Mouse (Mus musculus) liver (tissue): ENCODE data around the gene Smok3b.
"Not testable (repeated sequence)": the region's sequence is repeated elsewhere in the genome, so short reads cannot be mapped to it uniquely, and the experiment has no call there.

Experiments
- DNase-seq: peaks from one replicate; pipeline ENCODE4 v3.0.0-alpha.2; 2020; ENCODE audit warnings: mixed read lengths

Gene Smok3b

DNA sequence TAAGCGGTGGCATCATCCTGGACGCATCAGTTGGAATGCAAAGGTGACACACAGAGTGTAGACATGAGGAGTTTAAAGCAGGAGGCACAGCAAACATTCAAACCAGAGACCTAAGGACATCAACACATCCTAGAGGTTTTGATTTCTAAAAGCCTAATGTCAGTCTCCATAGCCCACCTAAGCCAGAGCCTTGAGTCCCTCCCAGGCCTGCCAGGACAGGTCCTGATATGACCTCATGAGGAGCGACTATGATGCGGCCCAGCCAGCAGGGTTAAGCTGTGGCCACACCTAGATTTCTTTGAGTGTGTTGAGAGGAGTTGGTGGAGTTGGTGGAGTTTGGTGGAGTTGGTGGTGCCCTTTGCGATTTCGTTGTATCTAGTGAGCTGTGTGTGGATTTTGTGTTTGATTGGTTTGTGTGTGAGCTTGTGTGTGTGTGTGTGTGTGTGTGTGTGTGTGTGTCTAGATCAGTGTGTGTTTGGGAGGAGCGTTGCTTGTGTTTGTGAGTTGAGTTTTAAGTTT, at the start of gene Smok3b, which contains the start of gene Smok3a:
Smok3b (plus strand) TSS at position 469 of the 519 bp plus-strand sequence.
Smok3a (plus strand) TSS at position 301 of the 519 bp plus-strand sequence.
- DNase-seq = not testable (repeated sequence)

DNA sequence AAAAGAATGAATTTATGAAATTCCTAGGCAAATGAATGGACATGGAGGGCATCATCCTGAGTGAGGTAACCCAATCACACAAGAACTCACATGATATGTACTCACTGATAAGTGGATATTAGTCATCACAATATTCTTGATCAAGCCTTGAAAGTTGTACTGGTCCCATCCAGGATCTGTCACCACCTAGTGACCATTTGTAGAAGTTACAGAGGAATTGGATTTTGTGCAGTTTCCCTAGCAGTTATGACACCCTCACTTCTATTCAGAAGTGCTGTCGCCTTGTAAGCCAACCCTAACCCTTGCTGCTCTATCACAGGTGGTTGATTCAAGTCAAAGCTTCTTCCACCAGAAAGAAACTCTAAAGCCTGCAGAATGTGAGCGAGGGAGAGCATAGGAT, 48.1 kb upstream of the Smok3b start:
- DNase-seq = no peak

DNA sequence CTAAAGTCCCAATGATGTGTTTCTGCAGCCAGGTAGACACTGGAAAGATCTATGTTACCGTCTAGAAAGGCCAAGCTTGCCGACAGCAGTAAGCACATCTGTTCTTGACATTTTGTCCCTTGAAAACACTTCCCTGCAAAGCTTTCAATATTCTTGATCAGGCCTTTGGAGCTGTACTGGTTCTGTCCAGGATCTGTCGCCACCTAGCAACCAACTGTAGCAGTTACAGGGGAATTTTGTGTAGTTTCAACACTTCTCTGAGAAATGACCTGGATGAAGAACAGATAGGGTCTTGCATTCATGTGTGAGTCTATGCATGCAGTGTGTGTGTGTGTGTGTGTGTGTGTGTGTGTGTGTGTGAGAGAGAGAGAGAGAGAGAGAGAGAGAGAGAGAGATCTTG, 47.5 kb upstream of the Smok3b start:
- DNase-seq = no peak

GRCm38 (mm10) chr5:137974724-137975123, 46.5 kb upstream of the Smok3b start:
- no peak for DNase-seq

DNA sequence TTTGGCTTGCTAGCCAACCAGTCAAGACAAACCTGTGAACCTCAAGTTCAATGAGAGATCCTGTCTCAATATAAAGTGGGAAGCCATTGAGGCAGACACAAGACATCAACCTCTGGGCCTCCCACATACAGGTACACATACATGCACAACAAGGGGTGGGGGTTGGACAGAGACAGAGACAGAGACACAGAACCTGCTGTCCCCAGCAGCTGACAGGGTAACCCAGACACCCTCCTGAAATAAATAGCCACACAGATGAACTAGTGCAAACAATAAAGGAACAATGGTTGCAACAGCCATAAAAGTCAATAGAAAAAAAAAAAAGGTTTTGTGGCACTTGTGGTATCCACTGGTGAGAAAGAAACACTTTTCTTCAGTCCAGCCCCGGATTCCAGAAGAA, 45.8 kb upstream of the Smok3b start:
- no peak for DNase-seq

- no peak for DNase-seq
Measured at GRCm38 (mm10) chr5:137977291-137977690, 43.9 kb upstream of the Smok3b start.

DNA sequence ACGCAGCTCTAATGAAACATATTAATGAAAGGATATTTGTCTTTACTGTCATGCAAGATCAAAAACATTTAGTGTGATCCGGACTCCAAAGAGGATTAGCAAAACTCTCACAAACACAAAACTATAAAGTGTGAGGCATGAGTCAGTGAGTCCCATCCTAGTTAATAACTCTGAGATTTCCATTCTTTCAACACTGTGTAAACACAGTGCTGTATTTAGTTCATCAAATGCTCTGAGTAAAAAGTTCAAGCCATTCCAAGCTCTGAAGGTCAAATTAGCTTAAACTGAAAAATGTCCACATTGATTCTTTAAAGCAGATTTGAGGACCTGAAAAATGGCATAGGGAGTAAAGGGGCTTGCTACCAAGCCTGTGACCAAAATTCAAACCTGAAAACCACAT, 42.1 kb upstream of the Smok3b start:
- DNase-seq = no peak

DNA sequence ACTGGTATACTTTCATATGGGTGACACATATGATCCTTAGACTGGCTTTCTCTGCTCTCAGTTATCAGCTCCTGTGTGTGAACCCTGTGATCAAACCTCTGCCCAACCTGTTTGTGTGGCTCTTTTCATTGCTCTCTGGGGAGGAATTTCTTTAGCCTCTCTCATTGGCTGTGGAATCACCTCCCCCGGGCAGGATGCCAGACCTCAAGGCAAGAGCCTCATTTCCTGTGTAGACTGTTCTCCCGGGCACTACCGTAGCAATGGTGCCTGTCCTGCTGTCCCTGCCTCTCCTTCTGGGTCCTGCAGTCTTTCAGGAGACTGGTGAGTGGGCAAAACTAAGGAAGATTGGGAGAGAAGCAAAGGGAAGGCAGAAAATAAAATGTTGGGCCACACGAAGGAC, 39.9 kb upstream of the Smok3b start, which contains the start of gene Azgp1:
Azgp1 (plus strand) TSS at position 221 of the 400 bp plus-strand sequence.
- DNase-seq = no peak

DNA sequence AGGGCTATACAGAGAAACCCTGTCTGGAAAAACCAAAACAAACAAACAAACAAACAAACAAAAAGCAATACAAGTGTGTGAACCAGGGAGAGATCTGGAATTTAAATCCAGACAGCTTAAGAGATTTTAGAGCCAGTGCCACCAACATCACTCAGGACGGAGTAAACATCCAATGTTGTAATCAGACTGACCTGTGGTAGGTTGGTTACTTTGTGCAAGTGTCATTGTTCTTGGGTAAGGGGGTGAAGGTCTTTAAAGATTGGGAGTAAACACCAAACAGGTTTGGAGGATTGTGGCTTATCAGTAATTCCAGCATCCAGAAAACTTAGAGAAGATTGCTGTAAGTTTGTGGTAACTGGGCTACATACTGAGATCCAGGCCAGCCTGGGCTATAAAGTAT, 34.9 kb upstream of the Smok3b start:
- no peak for DNase-seq

- no peak for DNase-seq
Measured at GRCm38 (mm10) chr5:138009437-138009836, 11.8 kb upstream of the Smok3b start.

- no peak for DNase-seq
Measured at GRCm38 (mm10) chr5:138012382-138012781, 8.8 kb upstream of the Smok3b start.

DNA sequence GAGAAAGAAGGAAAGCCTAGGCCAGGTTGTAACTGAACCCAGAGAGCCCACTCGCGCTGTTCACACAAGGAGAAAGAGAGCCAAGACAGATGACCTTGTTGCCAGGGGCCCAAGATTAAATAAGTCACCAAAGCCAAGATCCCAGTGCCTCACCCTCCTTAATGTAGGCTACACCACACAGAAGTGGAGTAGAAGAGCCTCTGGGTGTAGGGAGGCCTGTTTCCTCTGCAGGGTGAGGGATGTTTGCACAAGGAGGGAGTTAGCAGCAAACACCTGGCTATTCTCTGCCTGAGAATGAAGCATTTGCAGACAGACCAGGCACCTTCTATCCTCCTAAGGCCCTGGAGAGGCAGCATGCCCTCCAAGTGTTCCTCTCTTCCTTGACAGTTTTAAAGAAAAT, 4.7 kb upstream of the Smok3b start:
- no peak for DNase-seq

DNA sequence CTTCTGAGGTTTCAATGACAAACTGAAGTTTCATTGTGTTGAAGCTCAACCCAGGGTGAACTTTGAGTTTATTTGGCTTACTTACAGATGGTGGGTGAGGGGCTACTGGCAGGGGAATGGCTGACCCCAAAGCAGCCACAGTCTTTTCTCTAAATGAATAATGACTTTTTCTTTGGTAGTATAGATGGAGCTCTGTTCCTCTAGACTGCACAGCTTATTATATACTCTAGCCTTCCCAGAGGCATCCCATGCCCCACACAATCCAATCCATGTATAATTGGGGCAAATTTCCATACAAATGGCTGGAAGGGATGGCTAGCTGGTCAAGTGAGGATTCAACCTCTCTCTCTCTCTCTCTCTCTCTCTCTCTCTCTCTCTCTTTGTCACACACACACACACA, 4.2 kb upstream of the Smok3b start:
- DNase-seq = no peak

GRCm38 (mm10) chr5:138019577-138019976, 1.7 kb upstream of the Smok3b start:
- not testable (repeated sequence) for DNase-seq

DNA sequence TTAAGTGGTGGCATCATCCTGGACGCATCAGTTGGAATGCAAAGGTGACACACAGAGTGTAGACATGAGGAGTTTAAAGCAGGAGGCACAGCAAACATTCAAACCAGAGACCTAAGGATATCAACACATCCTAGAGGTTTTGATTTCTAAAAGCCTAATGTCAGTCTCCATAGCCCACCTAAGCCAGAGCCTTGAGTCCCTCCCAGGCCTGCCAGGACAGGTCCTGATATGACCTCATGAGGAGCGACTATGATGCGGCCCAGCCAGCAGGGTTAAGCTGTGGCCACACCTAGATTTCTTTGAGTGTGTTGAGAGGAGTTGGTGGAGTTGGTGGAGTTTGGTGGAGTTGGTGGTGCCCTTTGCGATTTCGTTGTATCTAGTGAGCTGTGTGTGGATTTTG, 31.7 kb downstream of the Smok3b start, which contains the start of gene Smok3c:
Smok3c (plus strand) TSS at position 301 of the 400 bp plus-strand sequence.
- not testable (repeated sequence) for DNase-seq

GRCm38 (mm10) chr5:138073803-138074202, 52.6 kb downstream of the Smok3b start:
- no peak for DNase-seq

GRCm38 (mm10) chr5:138075684-138076083, 54.5 kb downstream of the Smok3b start:
- no peak for DNase-seq

DNA sequence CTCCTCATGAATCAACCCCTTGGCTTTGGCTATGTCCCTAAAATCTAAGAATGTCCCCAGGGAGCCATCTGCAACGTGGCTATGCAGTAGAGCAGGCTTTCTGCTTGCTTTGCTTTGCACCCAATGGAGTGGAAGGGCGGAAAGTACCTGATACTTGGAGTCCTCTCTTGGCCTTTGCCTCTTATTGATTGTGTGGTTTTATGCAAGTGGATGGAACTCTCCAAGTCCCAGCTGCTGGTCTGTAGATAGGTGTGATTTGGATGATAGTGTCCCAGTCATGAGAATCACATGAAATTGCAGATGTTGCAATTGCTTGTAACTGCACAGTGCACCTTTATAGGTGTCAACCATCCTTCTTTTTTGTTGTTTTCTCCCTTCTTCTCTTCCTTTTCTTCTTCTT, 54.9 kb downstream of the Smok3b start:
- no peak for DNase-seq

GRCm38 (mm10) chr5:138080456-138080855, 59.2 kb downstream of the Smok3b start:
- DNase-seq = no peak

DNA sequence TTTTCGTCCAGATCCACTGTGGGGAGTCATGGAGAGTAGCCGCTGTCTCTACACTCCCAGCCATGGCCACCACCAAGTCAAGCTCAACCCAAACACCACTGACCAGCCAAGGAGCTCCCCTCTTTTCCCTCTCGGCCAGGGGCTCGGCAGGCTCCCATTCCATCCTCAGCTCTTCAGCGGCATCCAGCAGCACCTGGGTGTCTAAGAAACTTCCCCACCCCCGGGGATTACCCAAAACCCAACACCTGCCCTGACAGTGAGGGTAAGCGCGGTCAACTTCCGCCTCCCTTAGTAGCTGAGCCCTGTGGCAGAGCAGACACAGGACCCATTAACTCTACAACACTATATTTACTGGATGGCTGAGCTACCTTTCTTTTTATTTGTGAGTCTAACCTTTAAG, 60.2 kb downstream of the Smok3b start:
- DNase-seq = no peak

DNA sequence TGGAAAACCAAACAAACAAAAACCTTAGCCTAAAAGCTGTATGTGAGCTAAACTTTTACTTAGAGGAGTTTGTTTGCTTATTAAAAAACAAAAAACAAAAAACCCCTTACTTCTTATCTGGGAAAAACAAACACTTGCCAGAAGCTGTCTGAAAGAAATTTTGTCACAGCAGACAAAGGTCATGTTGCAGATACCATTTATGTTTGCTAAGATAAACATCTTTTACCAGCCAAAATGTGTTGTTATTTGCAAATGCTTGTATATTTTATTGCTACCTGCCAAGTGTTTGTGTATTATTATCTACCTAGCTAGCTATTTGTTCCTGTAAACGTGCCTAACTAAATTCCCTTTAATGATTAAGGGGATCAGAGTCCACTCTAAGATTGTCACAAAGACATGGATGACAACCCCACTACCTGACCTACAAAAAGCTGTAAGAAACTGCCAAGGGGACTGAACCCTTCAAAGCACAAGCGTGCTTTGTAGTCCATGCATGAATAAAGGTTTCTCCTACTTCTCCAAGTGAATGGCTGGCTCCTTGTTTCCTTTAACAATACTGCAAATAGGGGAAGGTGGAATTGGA, 62.2 kb downstream of the Smok3b start:
- DNase-seq = no peak

DNA sequence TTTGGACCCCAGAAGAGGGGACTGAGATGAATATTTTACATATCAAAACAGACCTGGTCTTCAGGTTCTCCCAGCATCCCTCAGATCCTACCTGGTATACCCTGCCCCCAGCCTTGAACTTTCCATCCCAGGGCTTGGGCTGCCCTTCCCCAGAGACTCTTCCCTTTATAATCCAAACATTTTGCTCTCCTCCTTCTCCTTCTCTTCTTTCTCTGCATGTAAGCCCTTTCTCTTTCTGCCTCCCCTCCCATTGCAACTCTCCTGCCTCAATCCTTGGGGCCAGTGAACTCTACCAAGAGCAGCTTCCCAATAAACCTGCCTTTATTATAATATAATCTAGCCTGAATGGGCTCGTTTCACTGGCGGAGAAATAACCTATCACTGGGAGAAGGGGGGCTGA, 62.7 kb downstream of the Smok3b start:
- DNase-seq = no peak

DNA sequence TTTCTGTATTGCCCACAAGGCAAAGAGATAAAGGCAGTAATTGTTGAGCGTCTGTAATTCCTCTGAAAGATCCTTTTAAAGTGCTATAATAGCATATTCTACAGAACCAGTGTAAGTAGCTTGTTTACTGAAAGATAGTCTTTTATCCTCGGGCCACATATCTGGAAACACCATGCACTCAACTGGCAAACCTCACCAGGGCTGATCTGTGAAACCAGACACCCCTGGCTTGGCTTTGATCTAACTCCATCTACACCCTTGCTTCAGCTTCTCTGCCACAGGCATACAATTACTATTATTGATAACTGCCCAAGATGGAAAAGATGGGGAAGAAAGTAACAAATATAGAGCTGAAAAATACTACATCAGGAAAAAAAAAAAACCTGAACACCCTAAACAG, 63.3 kb downstream of the Smok3b start:
- peak; percentile 38 for DNase-seq

DNA sequence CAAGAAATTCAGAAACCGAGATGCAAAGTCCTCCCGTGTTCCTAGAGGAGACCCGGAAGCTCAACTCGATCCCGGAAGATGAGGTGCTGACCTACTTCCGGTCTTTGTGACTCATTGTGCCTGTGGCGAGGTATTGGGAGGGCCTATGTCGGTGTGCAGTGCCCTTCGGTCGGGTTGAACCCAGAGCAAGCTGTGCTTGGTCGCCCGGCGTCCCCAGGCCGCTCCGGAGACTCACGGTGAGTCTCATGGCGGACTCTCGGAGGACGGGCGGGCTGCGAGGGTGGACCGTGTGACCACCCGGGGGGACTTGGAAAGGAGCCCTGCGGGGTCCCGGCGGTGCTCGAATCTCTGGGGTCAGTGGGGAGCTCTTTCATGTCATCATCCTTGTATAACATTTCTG, 63.8 kb downstream of the Smok3b start, which contains the start of gene Zkscan1:
Zkscan1 (plus strand) TSS at position 89 of the 400 bp plus-strand sequence.
- DNase-seq = peak; percentile 81

DNA sequence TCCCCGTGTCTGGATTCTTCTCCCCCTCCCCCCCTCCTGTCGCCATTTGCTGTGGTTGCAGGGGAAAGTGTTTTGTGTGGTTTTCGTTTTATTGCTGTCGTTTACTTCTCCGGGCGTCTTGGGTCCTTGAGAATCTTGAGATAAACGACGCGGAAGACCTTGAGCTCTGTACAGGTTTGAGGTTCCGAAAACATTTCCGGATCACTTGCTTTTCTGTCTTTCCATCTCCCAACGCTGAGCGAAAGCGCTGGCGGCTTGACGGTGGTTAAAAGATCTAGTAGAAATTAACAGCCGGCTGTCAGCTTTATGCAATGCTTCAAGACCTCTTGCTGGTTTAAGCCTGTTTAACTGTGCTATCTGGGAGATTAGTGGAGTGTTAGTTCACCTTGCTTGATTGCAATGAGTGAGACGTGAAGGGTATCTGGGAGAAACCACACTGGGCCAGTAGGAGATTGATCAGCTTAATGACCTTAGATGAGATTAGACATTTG, 64.2 kb downstream of the Smok3b start:
- peak; percentile 10 for DNase-seq
